Mouse (Mus musculus) left cerebral cortex, postnatal 36 days (tissue): ENCODE measurements around the gene Actb. TPM values are rescaled to one million over a fixed set of nuclear protein-coding genes. Genes with fewer than 3 reads are reported as not detected.

Source experiments
- DNase-seq, 2 experiments: peaks; one replicate each; pipeline ENCODE4 v3.0.0; 2021 to 2022; ENCODE audit warnings: low spot score in 2 of 2, mixed read lengths in 1 of 2
- intact Hi-C: fragments of 180-260 bp; cut with DNase I; formaldehyde crosslinking; loops from one replicate; pipeline ENCODE4 v1.15.1; 2025
- total RNA-seq, 2 experiments: library from RNA; stranded (reverse); gene quantifications; 2 replicates each; pipeline ENCODE4 v1.2.3; 2021

Actb gene
- total RNA-seq = 1,000 to 10,000 TPM; 2,229 to 2,541 TPM

GRCm38 (mm10) chr5:142906532-142907047 lies at the start of gene Actb:
Actb (minus strand) TSS chr5:142906754.
- DNase-seq = peak; percentile 95 to 96
- intact Hi-C loops = loop anchor here (2.0 kb wide), 1 partner anchor 90 kb away; the partner anchor contains the start of gene Tnrc18

GRCm38 (mm10) chr5:142953641-142954040 lies 47.1 kb upstream of the Actb start:
- no peak for DNase-seq
- intact Hi-C loops = no loop called here

DNA sequence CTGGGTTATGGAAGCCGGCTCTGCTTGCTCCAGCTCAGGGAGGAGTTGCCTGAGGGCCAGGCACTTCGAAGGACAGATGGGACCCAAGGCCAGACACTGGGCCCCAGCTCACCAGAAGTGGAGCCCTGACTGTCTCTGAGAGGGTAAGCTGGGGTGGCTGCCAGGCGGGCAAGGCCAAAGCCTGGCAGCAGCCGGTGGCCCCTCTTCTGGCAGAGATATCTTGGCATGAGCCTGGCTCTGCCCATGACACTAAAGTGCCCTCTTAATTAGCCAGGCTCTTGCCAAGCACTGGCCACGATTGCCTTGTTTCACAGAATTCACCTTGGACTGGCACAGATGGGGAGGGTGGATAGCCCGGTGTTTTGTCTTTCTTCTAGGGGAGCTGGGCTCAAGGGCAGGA lies 43.9 kb upstream of the Actb start:
- intact Hi-C loops = no loop called here
- DNase-seq = no peak

DNA sequence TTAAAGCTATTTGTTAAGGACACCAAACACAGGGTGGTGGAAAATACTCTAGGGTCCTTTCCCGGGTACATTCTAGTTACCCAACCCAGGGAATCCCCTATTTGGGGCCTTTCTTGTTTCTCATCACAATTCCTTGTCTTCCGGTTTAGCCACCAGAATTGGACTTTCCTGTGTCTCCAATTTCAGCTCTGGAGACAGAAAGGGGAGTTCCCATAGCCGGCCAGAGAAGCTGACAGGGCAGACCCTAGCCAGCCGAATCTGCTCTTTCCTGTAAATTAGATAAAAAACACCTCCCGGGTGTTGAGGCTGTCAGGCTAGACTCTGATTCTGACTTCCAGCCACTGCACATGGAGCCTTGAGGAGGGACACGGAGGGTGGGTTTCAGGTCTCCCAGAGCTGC lies 43.0 kb upstream of the Actb start:
- DNase-seq = no peak
- intact Hi-C loops = no loop called here

DNA sequence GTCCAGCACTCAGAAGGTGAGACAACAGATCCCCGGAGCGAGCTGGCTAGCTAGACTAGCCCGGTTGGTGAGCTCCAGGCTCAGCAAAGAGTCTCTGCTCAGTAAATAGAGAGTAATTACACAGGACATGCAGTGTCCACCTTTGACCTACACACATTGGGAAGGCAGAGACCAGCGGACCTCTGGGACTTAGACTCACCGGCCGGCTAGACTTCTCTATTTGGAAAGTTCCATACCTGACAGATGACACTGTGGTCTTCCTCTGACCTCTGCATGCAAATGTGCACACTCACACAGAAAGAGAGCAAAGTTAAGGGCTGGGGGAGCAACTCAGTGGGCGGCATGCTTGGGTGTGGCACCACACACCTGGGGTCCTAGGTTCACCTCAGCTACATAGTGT lies 40.9 kb upstream of the Actb start:
- intact Hi-C loops = no loop called here
- DNase-seq = no peak

- no peak for DNase-seq
- intact Hi-C loops = no loop called here
These were observed 38.6 kb upstream of the Actb start for GRCm38 (mm10) chr5:142944979-142945682.

DNA sequence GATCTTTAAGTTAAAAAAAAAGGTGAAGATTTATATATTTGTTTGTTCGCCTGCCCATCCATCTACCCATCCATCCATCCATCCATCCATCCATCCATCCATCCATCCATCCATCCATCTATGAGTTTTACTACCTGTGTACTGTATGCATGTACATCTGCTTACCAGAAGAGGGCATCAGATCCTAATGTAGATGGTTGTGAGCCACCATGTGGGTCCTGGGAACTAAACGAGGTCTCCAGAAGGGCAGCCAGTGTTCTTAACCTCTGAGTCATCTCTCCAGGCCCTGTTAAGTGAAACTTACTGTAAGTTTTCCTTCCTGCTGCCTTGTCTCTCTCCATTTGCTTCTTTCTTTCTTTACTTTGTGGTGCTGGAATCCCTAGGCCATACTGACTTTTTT lies 33.8 kb upstream of the Actb start:
- DNase-seq = no peak
- intact Hi-C loops = no loop called here

DNA sequence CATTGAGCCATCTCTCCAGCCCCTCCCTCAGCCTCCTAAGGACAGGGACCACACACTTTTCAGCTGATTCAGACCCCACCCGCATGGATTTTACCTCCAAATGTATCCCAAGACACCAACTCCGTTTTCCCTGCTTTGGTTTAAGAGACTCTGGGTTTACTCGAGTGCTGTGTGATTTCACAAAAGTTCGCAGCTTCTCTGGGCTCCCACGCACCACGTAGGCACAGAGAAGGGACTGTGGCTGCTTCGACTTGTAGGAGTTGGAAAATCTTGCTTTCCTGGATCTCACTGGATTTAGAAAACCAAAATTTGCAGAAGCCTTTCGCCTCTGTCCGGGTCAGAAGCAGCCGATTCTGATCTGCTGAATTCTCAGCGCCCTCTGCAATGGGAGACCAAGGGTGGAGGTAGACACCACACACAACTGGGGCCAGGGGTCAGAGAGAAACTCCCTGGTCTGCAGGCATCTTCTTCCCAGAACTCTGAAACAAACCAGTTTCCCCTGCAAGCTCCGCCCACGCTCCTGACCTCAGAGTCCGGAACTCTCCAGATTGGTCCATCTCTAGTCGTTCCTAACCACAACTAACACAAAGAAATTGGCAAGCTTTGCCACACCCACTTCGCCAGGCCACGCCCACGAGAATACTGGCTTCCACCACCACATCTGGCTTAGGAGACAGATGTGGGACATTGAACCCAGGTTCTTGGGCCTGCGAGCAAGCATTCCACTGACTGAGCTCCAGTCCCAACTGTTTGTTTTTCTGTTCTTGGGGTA lies 31.6 kb upstream of the Actb start:
- no peak for DNase-seq
- intact Hi-C loops = no loop called here

GRCm38 (mm10) chr5:142936336-142936719 lies 29.8 kb upstream of the Actb start:
- intact Hi-C loops = loop anchor here (1.0 kb wide), 2 partner anchors 101 to 130 kb away; no protein-coding TSS in a partner anchor
- peak; percentile 78 to 81 for DNase-seq

GRCm38 (mm10) chr5:142935642-142936335 lies 29.2 kb upstream of the Actb start:
- peak; percentile 54 to 73 for DNase-seq
- intact Hi-C loops = loop anchor here (1.0 kb wide), 2 partner anchors 102 to 131 kb away; no protein-coding TSS in a partner anchor

DNA sequence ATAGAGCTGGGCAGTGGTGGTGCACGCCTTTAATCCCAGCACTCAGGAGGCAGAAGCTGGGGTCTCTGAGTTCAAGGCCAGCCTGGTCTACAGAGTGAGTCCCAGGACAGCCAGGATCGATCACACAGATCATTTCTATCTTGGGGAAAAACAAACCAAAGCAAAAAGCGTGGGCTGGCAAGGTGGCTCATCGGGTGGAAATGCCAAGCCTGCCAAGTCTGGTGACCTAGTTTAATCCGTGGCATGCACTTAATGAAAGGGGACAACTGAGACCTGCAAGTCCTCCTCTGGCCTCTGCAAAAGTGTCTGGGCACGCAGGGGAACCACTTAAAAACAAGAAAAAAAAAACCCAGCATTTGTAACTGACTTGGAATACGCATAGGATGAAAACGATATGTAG lies 26.2 kb upstream of the Actb start:
- no peak for DNase-seq
- intact Hi-C loops = loop anchor here (2.0 kb wide), 1 partner anchor 54 kb away; no protein-coding TSS in a partner anchor

DNA sequence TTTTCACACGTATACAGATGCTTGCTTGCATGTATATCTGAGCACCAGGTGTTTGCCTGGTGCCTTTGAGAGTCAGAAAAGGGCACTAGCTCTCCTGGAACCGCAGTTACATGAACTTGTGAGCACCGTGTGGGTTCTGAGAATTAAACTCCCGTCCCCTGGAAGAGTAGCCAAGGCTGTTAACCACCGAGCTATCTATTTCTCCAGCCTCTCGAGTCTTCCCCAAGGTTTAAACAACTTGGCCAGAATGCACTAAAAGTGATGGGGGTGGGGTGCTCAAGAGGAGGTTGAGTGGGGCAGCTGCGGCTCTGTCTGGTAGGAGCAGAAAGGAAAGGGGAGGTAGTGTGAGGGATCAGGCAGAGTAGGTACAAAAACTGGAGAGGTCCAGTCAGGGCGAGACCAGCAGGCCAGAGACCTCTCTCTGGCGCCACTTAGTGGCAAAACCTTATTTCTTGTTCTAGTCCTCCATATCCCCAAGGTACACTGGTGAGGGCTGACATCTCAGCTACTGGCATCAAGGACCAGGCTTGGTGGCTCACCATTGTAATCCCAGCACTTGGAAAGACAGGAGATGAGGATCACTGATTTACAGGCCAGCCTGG lies 25.6 kb upstream of the Actb start:
- DNase-seq = peak; percentile 30 to 63
- intact Hi-C loops = loop anchor here (2.0 kb wide), 1 partner anchor 53 kb away; no protein-coding TSS in a partner anchor

DNA sequence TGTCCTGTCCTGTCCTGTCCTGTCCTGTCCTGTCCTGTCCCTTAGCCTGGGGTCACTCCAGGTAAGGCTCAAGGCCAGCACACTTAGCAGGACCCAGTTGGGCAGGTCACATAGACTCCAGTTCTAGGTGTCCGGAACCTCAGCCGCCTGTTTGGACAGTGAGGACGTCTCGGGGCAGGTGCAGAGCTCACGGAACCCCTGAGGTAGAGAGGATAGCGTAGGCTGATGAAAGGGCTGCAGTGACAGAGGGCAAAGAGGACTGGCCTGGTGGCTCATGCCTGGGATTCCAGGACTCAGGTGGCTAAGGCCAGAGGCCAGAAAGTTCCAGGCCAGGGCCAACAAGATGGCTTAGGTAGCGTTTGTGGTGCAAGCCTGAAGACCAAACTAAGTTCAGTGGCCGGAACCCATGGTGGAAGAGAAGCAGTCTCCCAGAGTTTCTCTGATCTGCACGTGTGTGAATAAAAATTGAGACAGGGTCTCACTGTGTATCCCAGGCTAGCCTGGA lies 24.7 kb upstream of the Actb start:
- no peak for DNase-seq
- intact Hi-C loops = no loop called here

- intact Hi-C loops = loop anchor here (1.0 kb wide), 1 partner anchor 24 kb away; no protein-coding TSS in a partner anchor
- no peak for DNase-seq
These were observed 22.8 kb upstream of the Actb start for GRCm38 (mm10) chr5:142929400-142929752.

DNA sequence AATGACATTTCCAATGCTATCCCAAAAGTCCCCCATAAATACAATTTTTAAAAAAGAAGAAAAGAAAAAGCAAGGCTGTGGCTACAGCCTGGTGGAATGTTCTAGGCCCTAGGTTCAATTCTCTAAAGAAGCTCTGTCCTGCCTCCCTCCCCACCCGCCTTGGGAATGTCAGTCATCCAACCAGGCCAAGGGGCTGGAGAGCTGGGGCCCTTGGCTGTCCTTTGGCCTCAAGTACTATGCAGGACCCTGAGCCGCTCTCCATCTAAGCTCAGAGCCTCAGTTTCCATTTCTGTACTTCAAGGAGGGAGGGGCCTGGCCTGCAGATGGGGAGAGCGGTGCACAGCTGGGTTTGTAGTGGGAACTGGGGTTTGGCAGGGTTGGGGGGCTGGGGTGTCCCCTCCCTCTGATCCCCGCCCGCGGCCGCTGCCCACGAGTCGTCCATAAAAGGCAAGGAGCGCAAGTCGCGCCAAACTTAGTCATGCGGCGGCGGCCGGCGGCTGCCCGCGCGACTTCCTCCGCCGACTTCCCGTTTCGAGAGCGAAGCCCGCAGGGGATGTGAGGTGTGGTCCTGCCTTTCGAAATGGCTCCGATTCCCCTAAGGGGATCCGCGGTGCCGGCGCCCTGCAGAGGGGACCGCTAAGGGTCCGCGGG lies 22.3 kb upstream of the Actb start:
- intact Hi-C loops = loop anchor here (1.0 kb wide), 1 partner anchor 24 kb away; no protein-coding TSS in a partner anchor

DNA sequence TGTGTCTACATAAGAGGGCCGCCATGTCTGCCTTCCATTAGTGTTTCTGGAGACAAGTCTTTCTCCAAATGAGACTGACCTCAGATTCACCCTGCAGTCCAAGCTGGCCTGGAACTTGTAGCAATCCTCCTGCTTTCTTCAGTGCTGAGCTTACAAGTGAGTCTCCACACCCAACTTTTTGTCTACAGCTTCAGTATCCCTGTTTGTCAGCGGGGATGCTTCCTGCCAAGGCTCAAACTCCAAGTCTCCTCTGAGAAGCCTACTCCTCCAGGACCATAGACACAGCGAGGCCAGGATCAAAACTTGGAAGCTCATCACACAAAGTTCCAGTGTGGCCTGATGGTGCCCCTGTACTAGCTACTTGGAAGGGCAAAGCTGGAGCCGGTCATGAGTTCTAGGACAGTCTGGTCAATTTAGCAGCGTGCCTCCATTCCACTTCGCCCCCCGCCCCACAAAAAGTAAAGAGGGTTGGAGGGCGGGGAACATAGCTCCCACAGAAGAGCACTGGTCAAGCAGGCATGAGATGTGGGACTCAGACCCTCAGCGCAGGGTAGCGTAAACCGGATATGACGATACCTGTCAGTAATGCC lies 20.9 kb upstream of the Actb start:
- intact Hi-C loops = no loop called here

More for the DNA sequence above, 22.3 kb upstream of the Actb start:
- peak; percentile 75 to 77 for DNase-seq

GRCm38 (mm10) chr5:142926940-142927228 lies 20.3 kb upstream of the Actb start:
- intact Hi-C loops = no loop called here
- no peak for DNase-seq

More for the DNA sequence above, 20.9 kb upstream of the Actb start:
- DNase-seq = no peak

GRCm38 (mm10) chr5:142926204-142926939 lies 19.8 kb upstream of the Actb start:
- intact Hi-C loops = no loop called here
- no peak for DNase-seq
